Mouse (Mus musculus) CH12.LX (cell line): Measurements from ENCODE around the gene Gm37419. TPM values are rescaled to one million over a fixed set of nuclear protein-coding genes. Genes with fewer than 3 reads are reported as not detected.

Source experiments
- DNase-seq: peaks from one replicate; pipeline ENCODE4 v3.0.0-alpha.2; 2013; ENCODE audit errors: extremely low read depth
- H3K27ac ChIP-seq: 2 replicates; pipeline ENCODE4 v1.5.1; 2012; ENCODE audit warnings: low read depth, mild to moderate bottlenecking, control low read depth, moderate library complexity; ENCODE audit not compliant: insufficient read depth
- H3K27me3 ChIP-seq: replicated peaks from 2 replicates; pipeline ENCODE3; 2012; ENCODE audit warnings: inconsistent platforms
- H3K36me3 ChIP-seq, 2 experiments: replicated peaks in 1 of 2; 2 replicates each; pipeline versions ENCODE3 to v1.6.1; 2012; ENCODE audit warnings: inconsistent platforms in 1 of 2, low read length in 1 of 2, mild to moderate bottlenecking in 1 of 2, mixed read lengths in 1 of 2, moderate library complexity in 1 of 2; ENCODE audit not compliant: control insufficient read depth in 1 of 2, insufficient read depth in 1 of 2
- H3K4me1 ChIP-seq, 2 experiments: 2 replicates each; pipeline ENCODE4 v1.6.1; 2012; ENCODE audit warnings: inconsistent platforms in 1 of 2, moderate library complexity in 1 of 2; ENCODE audit not compliant: insufficient read depth in 2 of 2, control insufficient read depth in 1 of 2
- H3K4me2 ChIP-seq: 2 replicates; pipeline ENCODE4 v1.6.1; 2012; ENCODE audit warnings: low read depth, mild to moderate bottlenecking, control low read depth; ENCODE audit not compliant: poor library complexity, insufficient read depth, severe bottlenecking
- H3K4me3 ChIP-seq, 3 experiments: fragments of 150-350 bp in 1 of 3; sonication (generic) in 1 of 3; replicated peaks in 1 of 3; 2 replicates each; pipeline versions ENCODE3 to v1.5.1; 2011 to 2012; ENCODE audit warnings: low read depth in 2 of 3, low read length in 2 of 3, mild to moderate bottlenecking in 2 of 3, moderate library complexity in 2 of 3, control low read depth in 1 of 3, improper control_type of control experiment in 1 of 3, inconsistent platforms in 1 of 3, mixed read lengths in 1 of 3; ENCODE audit not compliant: poor library complexity in 1 of 3
- H3K79me2 ChIP-seq: replicated peaks from 2 replicates; pipeline ENCODE4 v1.6.1; 2012; ENCODE audit warnings: mild to moderate bottlenecking, moderate library complexity; ENCODE audit not compliant: control insufficient read depth, poor library complexity, insufficient read depth, severe bottlenecking; ENCODE audit errors: extremely low read depth
- H3K9ac ChIP-seq: 2 replicates; pipeline ENCODE4 v1.6.1; 2012; ENCODE audit warnings: low read depth, mild to moderate bottlenecking, control low read depth, moderate library complexity; ENCODE audit not compliant: insufficient read depth
- H3K9me3 ChIP-seq: replicated peaks from 2 replicates; pipeline ENCODE3; 2012; ENCODE audit warnings: low read length, inconsistent platforms, mixed read lengths
- BHLHE40 ChIP-seq: IDR thresholded peaks from 2 replicates; pipeline ENCODE4 v1.6.1; 2011; ENCODE audit warnings: mild to moderate bottlenecking, low read depth, low read length, improper control_type of control experiment
- CHD1 ChIP-seq: IDR thresholded peaks from 2 replicates; pipeline ENCODE4 v1.6.1; 2012; ENCODE audit warnings: low read depth, low read length, improper control_type of control experiment, inconsistent platforms
- CHD2 ChIP-seq: IDR thresholded peaks from 2 replicates; pipeline ENCODE4 v1.6.1; 2011; ENCODE audit warnings: low read length, improper control_type of control experiment
- CTCF ChIP-seq, 2 experiments: IDR thresholded peaks in 1 of 2; conservative IDR thresholded peaks in 1 of 2; 2 replicates each; pipeline ENCODE4 v1.5.1; 2011 to 2012; ENCODE audit warnings: low read depth in 2 of 2, low read length in 2 of 2, improper control_type of control experiment in 1 of 2, inconsistent platforms in 1 of 2, mild to moderate bottlenecking in 1 of 2, moderate library complexity in 1 of 2
- E2F4 ChIP-seq: IDR thresholded peaks from 2 replicates; pipeline ENCODE4 v1.6.1; 2011; ENCODE audit warnings: low read depth, low read length, improper control_type of control experiment; ENCODE audit not compliant: insufficient replicate concordance
- ELF1 ChIP-seq: IDR thresholded peaks from 2 replicates; pipeline ENCODE4 v1.6.1; 2014; ENCODE audit warnings: low read depth, mild to moderate bottlenecking, inconsistent platforms, low read length, improper control_type of control experiment
- EP300 ChIP-seq: IDR thresholded peaks from 2 replicates; pipeline ENCODE4 v1.6.1; 2011; ENCODE audit warnings: low read length, improper control_type of control experiment
- ETS1 ChIP-seq: conservative IDR thresholded peaks from 2 replicates; pipeline ENCODE4 v1.6.1; 2012; ENCODE audit warnings: low read depth, mild to moderate bottlenecking, inconsistent platforms, low read length, improper control_type of control experiment, moderate library complexity
- GABPA ChIP-seq: IDR thresholded peaks from 2 replicates; pipeline ENCODE4 v1.6.1; 2012; ENCODE audit warnings: low read depth, low read length, improper control_type of control experiment, inconsistent platforms; ENCODE audit not compliant: insufficient replicate concordance
- IRF4 ChIP-seq: IDR thresholded peaks from 2 replicates; pipeline ENCODE4 v1.6.1; 2014; ENCODE audit warnings: low read depth, mild to moderate bottlenecking, inconsistent platforms, low read length, improper control_type of control experiment
- JUN ChIP-seq: IDR thresholded peaks from 2 replicates; pipeline ENCODE4 v1.6.1; 2011; ENCODE audit warnings: low read depth, mild to moderate bottlenecking, low read length, improper control_type of control experiment, moderate library complexity; ENCODE audit not compliant: insufficient read depth
- JUND ChIP-seq: conservative IDR thresholded peaks from 2 replicates; pipeline ENCODE4 v1.6.1; 2011; ENCODE audit warnings: low read depth, low read length, improper control_type of control experiment
- KAT2A ChIP-seq: IDR thresholded peaks from 2 replicates; pipeline ENCODE4 v1.6.1; 2012; ENCODE audit warnings: low read length, improper control_type of control experiment, inconsistent platforms; ENCODE audit not compliant: insufficient replicate concordance
- MAFK ChIP-seq: IDR thresholded peaks from 2 replicates; pipeline ENCODE4 v1.6.1; 2011; ENCODE audit warnings: low read length, improper control_type of control experiment; ENCODE audit not compliant: insufficient replicate concordance
- MAZ ChIP-seq: IDR thresholded peaks from 2 replicates; pipeline ENCODE4 v1.6.1; 2012; ENCODE audit warnings: low read depth, mild to moderate bottlenecking, inconsistent platforms, low read length, improper control_type of control experiment, moderate library complexity
- MEF2A ChIP-seq: IDR thresholded peaks from 2 replicates; pipeline ENCODE4 v1.6.1; 2014; ENCODE audit warnings: low read depth, mild to moderate bottlenecking, inconsistent platforms, low read length, improper control_type of control experiment, borderline replicate concordance
- MXI1 ChIP-seq: IDR thresholded peaks from 2 replicates; pipeline ENCODE4 v1.6.1; 2011; ENCODE audit warnings: mild to moderate bottlenecking, low read depth, low read length, improper control_type of control experiment
- MYC ChIP-seq: IDR thresholded peaks from 2 replicates; pipeline ENCODE4 v1.6.1; 2011; ENCODE audit warnings: low read depth, mild to moderate bottlenecking, improper control_type of control experiment, low read length
- NELFE ChIP-seq: IDR thresholded peaks from 2 replicates; pipeline ENCODE4 v1.6.1; 2011; ENCODE audit warnings: low read depth, low read length, improper control_type of control experiment
- PAX5 ChIP-seq: IDR thresholded peaks from 2 replicates; pipeline ENCODE4 v1.6.1; 2012; ENCODE audit warnings: low read length, inconsistent platforms, mixed read lengths
- POLR2A ChIP-seq: IDR thresholded peaks from 2 replicates; pipeline ENCODE4 v1.6.1; 2011; ENCODE audit warnings: low read depth, mild to moderate bottlenecking, improper control_type of control experiment, low read length
- RAD21 ChIP-seq: IDR thresholded peaks from 2 replicates; pipeline ENCODE4 v1.6.1; 2011; ENCODE audit warnings: low read depth, mild to moderate bottlenecking, low read length, improper control_type of control experiment, moderate library complexity
- RCOR1 ChIP-seq: conservative IDR thresholded peaks from 2 replicates; pipeline ENCODE4 v1.6.1; 2012; ENCODE audit warnings: low read depth, mild to moderate bottlenecking, inconsistent platforms, low read length, improper control_type of control experiment
- SIN3A ChIP-seq: IDR thresholded peaks from 2 replicates; pipeline ENCODE4 v1.6.1; 2012; ENCODE audit warnings: low read length, improper control_type of control experiment, inconsistent platforms
- SMC3 ChIP-seq: IDR thresholded peaks from 2 replicates; pipeline ENCODE4 v1.6.1; 2011; ENCODE audit warnings: low read depth, low read length, improper control_type of control experiment
- TBP ChIP-seq: conservative IDR thresholded peaks from 2 replicates; pipeline ENCODE4 v1.6.1; 2011; ENCODE audit warnings: low read depth, low read length, improper control_type of control experiment
- TCF12 ChIP-seq: IDR thresholded peaks from 2 replicates; pipeline ENCODE4 v1.6.1; 2014; ENCODE audit warnings: low read depth, mild to moderate bottlenecking, inconsistent platforms, low read length, improper control_type of control experiment
- USF1 ChIP-seq: IDR thresholded peaks from 2 replicates; pipeline ENCODE4 v1.6.1; 2014; ENCODE audit warnings: low read depth, mild to moderate bottlenecking, inconsistent platforms, low read length, improper control_type of control experiment
- USF2 ChIP-seq: conservative IDR thresholded peaks from 2 replicates; pipeline ENCODE4 v1.6.1; 2011; ENCODE audit warnings: low read depth, low read length, improper control_type of control experiment
- ZMIZ1 ChIP-seq: IDR thresholded peaks from 2 replicates; pipeline ENCODE4 v1.6.1; 2012; ENCODE audit warnings: low read depth, mild to moderate bottlenecking, inconsistent platforms, low read length, improper control_type of control experiment
- ZNF384 ChIP-seq: IDR thresholded peaks from 2 replicates; pipeline ENCODE4 v1.6.1; 2012; ENCODE audit warnings: low read depth, low read length, improper control_type of control experiment, inconsistent platforms
- dilution Hi-C: fragments of 300-500 bp; cut with MboI; formaldehyde crosslinking; loops from 2 replicates; pipeline ENCODE4 v1.14.3; 2020; ENCODE audit warnings: low sequenced_read_pairs; ENCODE audit not compliant: extremely low pct_unique_long_range_greater_than_20kb, extremely low pct_ligation_motif_present
- in situ Hi-C: fragments of 300-500 bp; cut with MboI; formaldehyde crosslinking; loops from 3 replicates; pipeline ENCODE4 v1.14.3; 2019; ENCODE audit warnings: low sequenced_read_pairs, low pct_ligation_motif_present, low pct_unique_long_range_greater_than_20kb, mixed read lengths
- polyA plus RNA-seq: library from polyadenylated mRNA; unstranded; fragments of >175 nt; gene quantifications from 2 replicates; pipeline ENCODE4 v1.2.1, GENCODE M21; 2012; ENCODE audit warnings: low read depth; ENCODE audit not compliant: insufficient read length
- total RNA-seq, 2 experiments: library from RNA; depleted of rRNA; stranded (reverse); fragments of 300-350 nt in 1 of 2; fragments of >200 nt in 1 of 2; gene quantifications; 2 replicates each; pipeline ENCODE4 v1.2.3; 2012 to 2014

Gene Gm37419
- total and polyA plus RNA-seq, 3 experiments, result not detected

- H3K4me1 ChIP-seq, result peaks cover 6 to 32% of the 10 kb centered on the region in 2 experiments
- H3K36me3 ChIP-seq, result no peaks in the 10 kb centered on the region
- in situ Hi-C loops (loop anchor here (5.0 to 25.0 kb wide), 5 partner anchors 654 to 1279 kb away; no protein-coding TSS in a partner anchor), dilution Hi-C loops (no loop called here)
- peak overlapping the region; percentile 91 for H3K4me2 ChIP-seq
- peak overlapping the region; percentile 11; the same call in 1 of the 2 replicates for H3K9ac ChIP-seq
- peak overlapping the region; percentile 1 to 50 (median 39) for H3K4me3 ChIP-seq
- H3K27ac ChIP-seq, result no peak overlapping the region
- TF ChIP-seq RAD21, result peak; percentile 17
- TF ChIP-seq SMC3, result no peak; the same call in 1 of the 2 replicates
- TF ChIP-seq CTCF (conservative IDR thresholded peaks at IDR 0.05 in 1 of 2, IDR thresholded peaks at IDR 0.05 in 1 of 2; ENCODE audit: low read depth in 2 of 2, low read length in 2 of 2), result peak in 1 of 2 experiments; percentile 56; a peak in 2 of 4 replicates
- no peaks in the 10 kb centered on the region for H3K79me2 ChIP-seq
- H3K27me3 ChIP-seq, result peaks cover 41% of the 10 kb centered on the region
- peak; percentile 64 for DNase-seq
- H3K9me3 ChIP-seq, result no peaks in the 10 kb centered on the region
Measured at GRCm38 (mm10) chr16:23982891-23983588, 5.2 kb upstream of the Gm37419 start.

GRCm38 (mm10) chr16:23984183-23984582, 4.1 kb upstream of the Gm37419 start:
- Histone ChIP-seq H3K4me1 (peaks cover 6 to 32% of the 10 kb centered on the region in 2 experiments), H3K36me3 (no peaks in the 10 kb centered on the region), H3K9me3 (no peaks in the 10 kb centered on the region), H3K27ac (no peak overlapping the region), H3K79me2 (no peaks in the 10 kb centered on the region), H3K4me2 (peak overlapping the region; percentile 98), H3K9ac (no peak overlapping the region; the same call in 1 of the 2 replicates), H3K4me3 (peak overlapping the region in 2 of 3 experiments; percentile 23 to 41), H3K27me3 (peaks cover 43% of the 10 kb centered on the region)
- in situ Hi-C loops, result loop anchor here (5.0 to 25.0 kb wide), 5 partner anchors 653 to 1278 kb away; no protein-coding TSS in a partner anchor
- dilution Hi-C loops, result no loop called here
- DNase-seq, result peak; percentile 91
- TF ChIP-seq E2F4, result no peak
- TF ChIP-seq MAZ, result no peak
- TF ChIP-seq MYC, result no peak
- TF ChIP-seq RAD21, result no peak; the same call in none of the 2 replicates
- peak; percentile 36; the same call in 1 of the 2 replicates for TF ChIP-seq CHD2
- peak; percentile 45; the same call in 1 of the 2 replicates for TF ChIP-seq BHLHE40
- TF ChIP-seq MAFK, result no peak
- TF ChIP-seq GABPA, result no peak
- TF ChIP-seq JUND, result no peak
- TF ChIP-seq RCOR1, result no peak
- TF ChIP-seq KAT2A, result no peak
- TF ChIP-seq ETS1, result no peak
- peak; percentile 85 to 97; a peak in 3 of 4 replicates for TF ChIP-seq CTCF (conservative IDR thresholded peaks at IDR 0.05 in 1 of 2, IDR thresholded peaks at IDR 0.05 in 1 of 2; ENCODE audit: low read depth in 2 of 2, low read length in 2 of 2)
- no peak; the same call in 1 of the 2 replicates for TF ChIP-seq IRF4
- no peak for TF ChIP-seq JUN
- TF ChIP-seq EP300, result no peak
- no peak for TF ChIP-seq NELFE
- TF ChIP-seq CHD1, result no peak
- TF ChIP-seq POLR2A, result no peak
- TF ChIP-seq TBP, result no peak
- TF ChIP-seq USF1, result no peak; the same call in 1 of the 2 replicates
- no peak for TF ChIP-seq ZNF384
- TF ChIP-seq USF2, result no peak
- TF ChIP-seq MEF2A, result peak; percentile 24; the same call in 1 of the 2 replicates
- TF ChIP-seq MXI1, result no peak
- no peak for TF ChIP-seq ZMIZ1
- TF ChIP-seq PAX5, result no peak
- no peak for TF ChIP-seq ELF1
- TF ChIP-seq TCF12, result 0 out of 2 replicates have a peak, but pooled peaks have one; percentile 24
- no peak for TF ChIP-seq SIN3A
